Mouse (Mus musculus) ES-Bruce4 (cell line): ENCODE data around the gene Hist1h3f. TPM values are rescaled to one million over a fixed set of nuclear protein-coding genes. Genes with fewer than 3 reads are reported as not detected.

Experiments
- H3K27ac ChIP-seq: 2 replicates; pipeline ENCODE4 v1.5.1; 2012; ENCODE audit warnings: low read length, inconsistent platforms; ENCODE audit not compliant: insufficient read depth
- H3K27me3 ChIP-seq: 2 replicates; pipeline ENCODE4 v1.6.1; 2012; ENCODE audit warnings: mild to moderate bottlenecking, low read length, inconsistent platforms; ENCODE audit not compliant: control insufficient read depth, poor library complexity, insufficient read depth, severe bottlenecking
- H3K36me3 ChIP-seq: 2 replicates; pipeline ENCODE4 v1.6.1; 2012; ENCODE audit warnings: inconsistent platforms, mild to moderate bottlenecking, low read length, moderate library complexity; ENCODE audit not compliant: control insufficient read depth, poor library complexity, insufficient read depth, severe bottlenecking
- H3K4me1 ChIP-seq: one replicate; pipeline ENCODE4 v1.8.1; 2011; ENCODE audit warnings: low read length; ENCODE audit not compliant: control insufficient read depth, insufficient read depth
- H3K4me3 ChIP-seq: 2 replicates; pipeline ENCODE4 v1.5.1; 2011; ENCODE audit warnings: low read depth, mild to moderate bottlenecking, low read length
- H3K9ac ChIP-seq: 2 replicates; pipeline ENCODE4 v1.6.1; 2012; ENCODE audit warnings: low read depth, mild to moderate bottlenecking, inconsistent platforms; ENCODE audit not compliant: poor library complexity, severe bottlenecking
- H3K9me3 ChIP-seq: replicated peaks from 2 replicates; pipeline ENCODE4 v1.6.1; 2012; ENCODE audit warnings: mild to moderate bottlenecking, low read length, inconsistent platforms; ENCODE audit not compliant: control insufficient read depth, poor library complexity, insufficient read depth, severe bottlenecking
- CTCF ChIP-seq: IDR thresholded peaks from one replicate; pipeline ENCODE4 v1.8.1; 2011; ENCODE audit warnings: low read depth, low read length
- EP300 ChIP-seq: IDR thresholded peaks from 2 replicates; pipeline ENCODE4 v1.6.1; 2011; ENCODE audit warnings: low read depth, low read length; ENCODE audit not compliant: insufficient read depth
- POLR2A ChIP-seq: IDR thresholded peaks from one replicate; pipeline ENCODE4 v1.8.1; 2011; ENCODE audit warnings: low read length; ENCODE audit not compliant: insufficient read depth
- polyA plus RNA-seq: library from polyadenylated mRNA; stranded (reverse); fragments of >200 nt; gene quantifications from 2 replicates; pipeline ENCODE4 v1.2.4, GENCODE M21; 2011; ENCODE audit warnings: low read depth; ENCODE audit not compliant: missing spikeins, insufficient read depth, insufficient read length

The Hist1h3f gene
- polyA plus RNA-seq, 1 experiment: 1.5 TPM

- TF ChIP-seq EP300 (0 out of 2 replicates have a peak, but pooled peaks have one; percentile 19), CTCF (no peak)
- H3K9me3 ChIP-seq: no peaks in the 10 kb centered on the region
- peak overlapping the region; percentile 99 for H3K4me3 ChIP-seq
- peak overlapping the region; percentile 86 for H3K27ac ChIP-seq
- H3K27me3 ChIP-seq: no peaks in the 10 kb centered on the region
- peaks cover 8% of the 10 kb centered on the region for H3K4me1 ChIP-seq
- H3K36me3 ChIP-seq: no peaks in the 10 kb centered on the region
- peak overlapping the region; percentile 44; the same call in 1 of the 2 replicates for H3K9ac ChIP-seq
Observed at GRCm38 (mm10) chr13:23516822-23517602, 26.8 kb upstream of the Hist1h3f start.

GRCm38 (mm10) chr13:23517603-23518294 is 26.1 kb upstream of the Hist1h3f start:
- H3K4me3 ChIP-seq: peak overlapping the region; percentile 99
- TF ChIP-seq EP300 (0 out of 2 replicates have a peak, but pooled peaks have one; percentile 34), POLR2A (no peak), CTCF (no peak)
- no peaks in the 10 kb centered on the region for H3K36me3 ChIP-seq
- peak overlapping the region; percentile 97 for H3K27ac ChIP-seq
- H3K9me3 ChIP-seq: no peaks in the 10 kb centered on the region
- H3K27me3 ChIP-seq: no peaks in the 10 kb centered on the region
- H3K9ac ChIP-seq: peak overlapping the region; percentile 96
- H3K4me1 ChIP-seq: peaks cover 6% of the 10 kb centered on the region

DNA sequence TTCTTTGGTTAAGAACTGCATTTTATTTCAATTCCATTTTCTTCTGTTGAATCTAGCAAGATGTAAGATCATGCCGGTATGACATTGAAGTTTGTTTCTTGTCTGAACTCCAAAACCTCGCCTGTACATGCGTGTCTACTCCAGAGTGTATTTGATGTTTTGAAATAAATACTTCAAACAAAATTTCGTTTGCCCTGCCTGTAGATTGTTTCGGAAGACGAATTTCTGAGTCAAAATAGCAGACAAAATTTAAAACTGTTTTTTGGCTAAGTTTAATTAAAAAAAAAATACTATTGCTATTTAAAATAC is 25.6 kb upstream of the Hist1h3f start:
- H3K27me3 ChIP-seq: no peaks in the 10 kb centered on the region
- H3K9ac ChIP-seq: peak overlapping the region; percentile 96
- no peaks in the 10 kb centered on the region for H3K36me3 ChIP-seq
- H3K4me3 ChIP-seq: peak overlapping the region; percentile 67
- TF ChIP-seq POLR2A: no peak
- no peak for TF ChIP-seq CTCF
- TF ChIP-seq EP300: no peak
- no peaks in the 10 kb centered on the region for H3K9me3 ChIP-seq
- peak overlapping the region; percentile 97 for H3K27ac ChIP-seq
- peaks cover 4% of the 10 kb centered on the region for H3K4me1 ChIP-seq

DNA sequence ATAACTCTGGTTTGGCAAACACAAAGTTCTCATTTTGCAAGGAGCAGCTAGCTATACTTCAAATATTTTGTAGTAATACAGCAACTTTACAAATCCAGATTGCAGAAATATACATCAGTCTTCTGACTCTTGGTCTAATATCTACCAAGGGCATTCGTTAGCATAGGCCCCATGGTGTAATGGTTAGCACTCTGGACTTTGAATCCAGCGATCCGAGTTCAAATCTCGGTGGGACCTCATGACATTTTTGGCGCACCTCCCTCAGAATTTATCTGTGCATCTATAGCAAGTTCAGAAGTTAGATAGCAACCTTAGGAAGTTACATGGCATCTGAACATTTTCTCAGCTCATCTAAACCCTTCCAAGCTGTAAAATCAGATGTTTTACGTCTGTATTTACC is 25.0 kb upstream of the Hist1h3f start:
- Histone ChIP-seq H3K36me3 (no peaks in the 10 kb centered on the region), H3K4me3 (peak overlapping the region; percentile 34), H3K9me3 (no peaks in the 10 kb centered on the region), H3K27ac (peak overlapping the region; percentile 78), H3K27me3 (no peaks in the 10 kb centered on the region), H3K4me1 (no peaks in the 10 kb centered on the region), H3K9ac (peak overlapping the region; percentile 96)
- no peak for TF ChIP-seq CTCF
- TF ChIP-seq POLR2A: no peak
- no peak for TF ChIP-seq EP300

DNA sequence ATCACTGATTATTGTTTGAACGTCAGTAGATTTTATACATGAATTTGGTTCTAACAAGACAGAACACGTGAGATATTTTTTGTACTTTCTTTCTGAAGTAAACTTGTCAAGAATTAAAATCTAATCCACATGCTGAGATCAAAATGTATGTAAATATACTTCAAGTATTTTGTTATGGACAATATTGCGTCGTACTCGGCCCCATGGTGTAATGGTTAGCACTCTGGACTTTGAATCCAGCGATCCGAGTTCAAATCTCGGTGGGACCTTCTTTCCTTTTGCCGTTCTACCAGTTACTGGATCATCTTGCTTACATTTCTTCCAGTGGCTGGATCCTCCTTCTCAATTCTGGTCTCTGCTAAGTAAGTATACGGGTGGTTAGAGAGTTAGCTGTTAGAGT is 24.4 kb upstream of the Hist1h3f start:
- Histone ChIP-seq H3K27ac (peak overlapping the region; percentile 78), H3K36me3 (no peaks in the 10 kb centered on the region), H3K9me3 (no peaks in the 10 kb centered on the region), H3K9ac (peak overlapping the region; percentile 96), H3K4me1 (no peaks in the 10 kb centered on the region), H3K27me3 (no peaks in the 10 kb centered on the region), H3K4me3 (peak overlapping the region; percentile 34)
- no peak for TF ChIP-seq EP300
- TF ChIP-seq POLR2A: no peak
- no peak for TF ChIP-seq CTCF

DNA sequence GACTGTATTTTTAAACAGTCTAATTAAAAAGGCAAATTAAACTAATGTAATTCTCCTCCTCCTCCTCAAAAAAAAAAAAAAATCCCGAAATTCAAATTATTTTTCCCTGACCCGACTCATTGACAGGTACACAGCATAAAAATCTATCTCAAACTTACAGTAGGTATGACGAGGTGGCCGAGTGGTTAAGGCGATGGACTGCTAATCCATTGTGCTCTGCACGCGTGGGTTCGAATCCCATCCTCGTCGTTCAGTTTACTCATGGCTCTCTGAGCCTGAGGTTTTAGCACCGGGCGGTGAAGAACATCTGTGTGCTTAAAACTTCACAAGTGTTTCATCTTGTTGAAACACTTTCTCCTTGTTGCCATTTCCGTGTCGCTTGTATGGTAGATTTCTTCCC is 22.1 kb upstream of the Hist1h3f start:
- no peak for TF ChIP-seq CTCF
- TF ChIP-seq EP300: 0 out of 2 replicates have a peak, but pooled peaks have one; percentile 12
- TF ChIP-seq POLR2A: no peak
- H3K4me1 ChIP-seq: no peaks in the 10 kb centered on the region
- no peak overlapping the region for H3K27ac ChIP-seq
- no peak overlapping the region for H3K4me3 ChIP-seq
- H3K27me3 ChIP-seq: no peaks in the 10 kb centered on the region
- H3K36me3 ChIP-seq: no peaks in the 10 kb centered on the region
- H3K9me3 ChIP-seq: no peaks in the 10 kb centered on the region
- H3K9ac ChIP-seq: peak overlapping the region; percentile 58; the same call in 1 of the 2 replicates
